Mouse (Mus musculus) kidney, postnatal 4 days (tissue): ENCODE measurements around the gene BC024063.
A peak's percentile ranks its signal among the peaks of the same experiment; 100 is the strongest.
"Not testable (repeated sequence)": the region's sequence is repeated elsewhere in the genome, so short reads cannot be mapped to it uniquely, and the experiment has no call there.

Experiments
- DNase-seq, 2 experiments: peaks; one replicate each; pipeline ENCODE4 v3.0.0; 2021; ENCODE audit warnings: mixed read lengths in 2 of 2

Gene BC024063

DNA sequence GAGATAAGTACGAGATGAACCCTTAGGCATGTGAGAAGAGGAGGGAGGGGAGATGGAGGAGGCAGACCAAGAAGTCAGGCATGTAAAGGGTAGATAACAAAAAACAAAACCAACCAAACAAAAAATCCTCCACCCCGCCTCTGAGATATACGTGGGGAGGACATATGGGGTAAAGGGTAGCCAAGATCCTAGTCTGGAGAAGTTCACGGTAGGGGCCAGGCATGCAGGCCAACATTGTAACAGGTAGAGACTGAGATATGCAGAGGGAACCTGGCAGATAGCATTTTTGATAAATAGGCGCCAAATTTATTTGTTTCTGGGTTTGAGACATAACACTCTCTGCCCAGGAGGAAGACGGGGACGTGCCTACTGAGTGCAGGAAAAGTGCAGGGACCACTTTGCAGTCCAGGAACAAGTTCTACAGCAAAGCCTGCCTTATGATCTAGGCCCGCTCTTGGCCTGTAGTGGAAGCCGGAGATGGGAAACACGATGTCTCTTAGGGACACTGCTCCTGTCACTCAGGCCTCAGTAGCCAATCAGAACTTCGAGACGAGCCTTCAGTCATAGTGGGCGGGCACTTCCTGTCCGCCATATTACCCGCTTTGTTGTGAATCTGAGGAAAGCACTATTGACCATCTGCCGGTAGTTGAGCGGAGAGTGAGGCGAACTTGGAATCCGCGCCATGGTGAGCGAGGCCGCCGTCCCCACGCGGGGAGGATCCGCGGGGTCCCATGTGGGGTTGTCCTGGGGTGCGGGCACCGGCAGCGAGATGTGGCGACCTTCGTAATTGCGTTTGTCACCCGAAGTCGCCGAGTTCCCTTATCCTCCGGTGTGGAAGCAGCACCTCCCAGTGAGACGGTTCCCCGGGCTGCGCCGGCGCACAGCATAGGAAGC lies at the start of gene BC024063:
Gene BC024063 (plus strand): TSS at position 626 of the 894 bp plus-strand sequence.
- peak; percentile 73 to 83 for DNase-seq

DNA sequence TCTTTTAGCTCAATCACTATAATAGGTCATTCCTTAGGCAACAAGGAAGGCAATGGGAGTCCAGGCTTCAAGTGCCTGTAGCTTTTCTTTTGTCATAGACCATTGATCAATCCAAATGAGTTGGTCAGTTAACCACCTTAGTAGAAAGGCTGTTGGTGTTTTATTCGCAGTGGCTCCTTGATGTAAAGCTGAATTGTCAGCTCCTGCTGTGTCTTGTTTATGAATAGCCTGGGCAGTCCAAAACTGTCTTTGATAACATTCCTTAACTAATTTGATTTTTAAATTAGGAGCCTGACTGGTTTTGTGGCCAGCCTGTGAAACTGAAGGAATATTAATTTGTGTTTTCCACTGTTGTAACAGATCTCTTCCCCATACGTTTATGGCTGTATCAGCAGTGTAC lies 41.0 kb upstream of the BC024063 start:
- no peak for DNase-seq

DNA sequence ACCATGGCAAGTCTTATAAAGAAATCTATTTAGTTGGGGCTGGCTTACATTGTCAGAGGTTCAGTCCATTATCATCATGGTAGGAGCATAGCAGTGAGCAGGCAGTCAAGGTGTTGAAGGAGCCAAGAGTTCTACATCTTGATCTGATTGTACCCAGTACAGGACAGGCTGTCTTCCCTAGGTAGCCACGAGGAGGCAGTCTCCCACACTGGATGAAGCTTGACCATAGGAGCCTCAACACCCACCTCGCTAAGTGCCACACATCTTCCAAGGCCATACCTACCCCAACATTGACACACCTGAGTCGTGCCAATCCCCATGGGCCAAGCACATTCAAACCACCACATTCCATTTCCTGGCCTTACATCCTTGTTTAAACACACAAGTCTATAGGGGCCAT lies 36.5 kb upstream of the BC024063 start:
- no peak for DNase-seq

DNA sequence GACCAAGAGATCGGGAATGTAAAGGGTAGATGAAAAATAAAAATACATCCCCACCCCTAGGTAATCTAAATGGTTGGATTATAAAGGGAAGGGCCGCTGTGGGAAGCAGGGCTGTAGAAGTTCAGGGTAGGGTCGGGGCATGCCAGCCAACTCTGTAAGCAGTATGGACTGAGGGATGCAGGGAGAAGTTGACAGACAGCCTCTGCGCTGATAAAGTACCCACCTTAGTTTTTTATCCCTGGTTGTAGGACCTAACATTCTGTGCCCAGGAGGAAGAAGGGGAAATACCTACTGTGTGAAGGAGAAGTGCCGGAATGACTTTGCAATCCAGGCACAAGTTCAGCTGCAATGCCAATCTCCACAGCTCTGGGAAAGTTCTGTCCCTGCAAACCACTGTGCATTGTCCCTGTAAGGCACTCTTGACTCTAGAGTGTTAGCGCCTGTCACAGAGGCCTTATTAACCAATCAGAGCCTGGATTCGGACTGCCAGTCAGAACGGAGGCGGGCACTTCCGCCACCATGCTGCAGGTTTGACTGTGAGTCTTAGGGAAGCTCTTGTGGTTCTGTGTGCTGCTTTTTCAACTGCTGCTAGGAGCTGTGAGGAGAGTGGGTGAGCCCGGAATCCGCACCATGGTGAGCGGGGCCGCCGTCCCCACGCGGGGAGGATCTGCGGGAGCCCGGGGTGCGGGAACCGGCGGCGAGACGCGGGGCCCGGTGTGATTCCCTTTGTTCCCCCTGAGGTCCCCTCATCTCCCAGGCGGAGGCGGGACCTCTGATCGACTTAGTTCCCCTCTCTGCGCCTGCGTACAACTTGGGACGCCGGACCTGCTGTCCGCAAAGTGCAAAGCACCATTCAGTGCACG lies 35.3 kb upstream of the BC024063 start, which contains the start of gene Zfp873:
Gene Zfp873 (plus strand): TSS at position 527 of the 863 bp plus-strand sequence.
- peak; percentile 96 to 98 for DNase-seq

DNA sequence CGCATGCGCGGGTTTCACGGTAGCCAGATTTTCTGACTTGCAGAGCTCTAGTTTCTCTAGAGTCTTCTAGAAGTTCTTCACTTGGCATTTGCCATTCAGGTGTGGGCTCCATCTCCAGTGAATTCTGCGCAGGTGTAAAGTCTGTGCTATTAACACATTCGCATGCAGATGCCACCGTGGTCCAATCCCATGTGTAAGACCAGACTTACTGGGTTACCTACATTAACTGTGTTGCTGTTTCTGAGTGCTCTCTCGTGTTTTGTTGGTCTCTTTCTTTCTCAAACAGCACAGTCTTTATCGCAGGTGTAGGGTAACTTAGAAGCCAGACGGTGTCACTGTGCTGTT lies 34.7 kb upstream of the BC024063 start:
- DNase-seq, result not testable (repeated sequence)

DNA sequence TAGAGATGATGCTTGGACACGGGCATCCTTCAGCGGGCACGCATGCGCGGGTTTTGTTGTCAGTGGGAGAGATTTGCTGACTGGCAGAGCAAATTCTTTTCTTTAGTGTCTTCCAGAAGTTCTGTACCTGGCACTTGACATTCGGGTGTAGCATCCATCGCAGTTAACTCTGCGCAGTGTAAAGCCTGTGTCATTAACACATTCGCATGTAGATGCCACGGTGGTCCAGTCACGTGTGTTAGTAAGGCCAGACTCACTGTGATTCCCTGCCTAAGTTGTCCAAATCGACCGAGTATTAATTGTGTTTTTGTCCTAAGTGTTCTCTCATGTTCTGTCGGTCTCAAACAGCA lies 444 bp downstream of the BC024063 start:
- not testable (repeated sequence) for DNase-seq

DNA sequence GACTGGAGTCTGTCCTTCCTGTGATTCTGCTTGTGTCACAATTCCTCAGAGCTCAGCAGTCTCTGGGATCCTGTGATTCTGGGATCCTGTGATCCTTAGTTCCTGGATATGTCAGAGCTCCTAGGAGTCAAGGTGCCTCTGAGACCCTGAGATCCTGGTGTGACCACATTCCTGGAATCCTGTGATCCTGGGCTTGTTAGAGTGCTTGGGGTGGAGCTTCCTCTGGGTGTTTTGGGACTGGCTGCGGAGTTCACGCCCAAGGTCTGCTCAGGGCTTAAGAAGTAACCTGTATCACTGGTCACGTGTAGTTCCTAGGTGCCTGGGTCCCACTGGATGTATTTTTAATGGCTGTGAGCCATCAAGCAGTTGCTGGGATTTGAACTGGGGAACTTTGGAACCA lies 34.1 kb downstream of the BC024063 start:
- no peak for DNase-seq

DNA sequence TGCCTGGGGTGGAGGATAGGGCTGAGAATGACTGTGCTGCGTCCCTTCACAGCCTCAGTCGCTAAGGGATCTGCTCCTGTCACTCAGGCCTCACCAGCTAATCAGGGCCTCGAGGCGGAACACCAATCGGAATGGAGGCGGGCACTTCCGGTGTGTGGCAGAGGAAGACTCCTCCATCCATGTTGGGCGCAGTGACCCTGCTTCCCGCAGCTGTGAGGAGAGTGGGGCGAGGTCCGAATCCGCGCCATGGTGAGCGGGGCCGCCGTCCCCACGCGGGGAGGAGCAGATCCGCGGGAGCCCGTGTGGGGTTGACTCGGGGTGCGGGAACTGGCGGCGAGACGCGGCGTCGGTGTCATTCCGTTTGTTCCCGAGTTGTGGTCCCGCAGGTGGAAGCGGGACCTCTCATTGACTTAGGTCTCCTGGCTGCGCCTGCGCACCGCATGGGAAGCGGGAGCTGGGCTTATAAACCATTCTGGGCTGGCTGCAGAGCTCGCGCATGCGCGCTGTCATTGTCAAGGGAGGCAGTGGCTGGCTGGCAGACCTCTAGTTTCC lies 44.8 kb downstream of the BC024063 start, which contains the start of gene AU041133:
Gene AU041133 (plus strand): TSS at position 164 of the 552 bp plus-strand sequence.
- peak; percentile 89 to 94 for DNase-seq

DNA sequence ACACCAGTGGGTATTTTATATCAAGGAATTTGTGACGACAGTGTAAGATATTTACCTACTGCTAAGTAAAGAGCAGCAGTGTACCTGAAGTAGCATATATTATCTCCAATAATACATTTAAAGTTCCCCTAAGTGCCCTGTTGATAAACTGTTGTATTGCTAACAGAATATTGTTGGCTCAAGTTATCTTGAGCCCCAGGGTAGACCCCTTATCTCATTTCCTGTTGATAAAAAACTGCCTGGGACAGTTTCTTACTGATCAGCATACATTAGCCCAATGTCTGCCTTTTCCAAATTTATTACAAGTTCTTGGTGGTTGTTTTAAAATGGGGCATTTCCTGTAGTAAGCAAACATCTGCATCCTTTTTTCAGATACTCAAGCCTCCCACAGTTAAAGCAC lies 62.1 kb downstream of the BC024063 start:
- no peak for DNase-seq

DNA sequence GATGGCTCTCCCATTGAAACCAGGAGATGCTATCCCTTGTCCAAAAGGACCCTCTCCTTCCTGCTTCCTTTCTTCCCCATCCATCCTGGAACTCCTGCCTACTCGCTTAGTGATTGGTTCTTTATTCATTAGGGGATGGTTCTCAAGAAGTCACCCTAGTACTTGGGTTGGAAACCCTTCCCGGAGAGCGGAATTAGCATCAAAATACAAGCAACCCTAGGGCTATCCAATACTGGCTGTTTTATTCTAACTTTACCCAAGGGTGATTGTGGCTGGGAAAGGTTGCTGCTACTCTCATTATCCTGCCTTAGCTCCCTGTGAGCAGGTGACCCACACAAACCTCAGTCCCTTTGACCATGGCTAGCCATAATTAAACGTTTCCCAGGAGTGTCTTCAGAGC lies 64.4 kb downstream of the BC024063 start:
- no peak for DNase-seq
